15 mouse cellular contexts compared by ENCODE assay signal in genomic region chrX:101732644-101733043, GRCm38 (mm10). TPM values are rescaled to one million over a fixed set of nuclear protein-coding genes. Genes with fewer than 3 reads are reported as not detected.
"Had no signal": no experiment of that assay in that cellular context is flagged by ENCODE, and none has a peak within 500 bp of the region (broad histone marks: within the 10 kb centered on the region; RNA-seq: fewer than 3 reads in every experiment).

No protein-coding gene starts in this region.

- H3K4me3 ChIP-seq: hindbrain, embryonic 15.5 days; limb, embryonic 10.5 days; liver, embryonic 15.5 days; midbrain, embryonic 15.5 days; neural tube, embryonic 12.5 days had no signal

- H3K36me3 ChIP-seq: hindbrain, embryonic 15.5 days; limb, embryonic 10.5 days; liver, embryonic 15.5 days; midbrain, embryonic 15.5 days; neural tube, embryonic 12.5 days had no signal

- H3K27ac ChIP-seq: hindbrain, embryonic 15.5 days; limb, embryonic 10.5 days; liver, embryonic 15.5 days; midbrain, embryonic 15.5 days; neural tube, embryonic 12.5 days had no signal

- DNase-seq: layer of hippocampus, adult 9-11 months; layer of hippocampus, postnatal 36 days; lung, adult 2 months; lung, postnatal 36 days; right cerebral cortex, postnatal 4 days; thymus, adult 18-20 months; thymus, postnatal 14 days had no signal

- H3K4me2 ChIP-seq: hindbrain, embryonic 15.5 days; liver, embryonic 11.5 days; liver, embryonic 15.5 days; midbrain, embryonic 11.5 days; midbrain, embryonic 15.5 days; neural tube, embryonic 12.5 days had no signal

- H3K4me1 ChIP-seq: hindbrain, embryonic 15.5 days; limb, embryonic 10.5 days; liver, embryonic 15.5 days; midbrain, embryonic 15.5 days; neural tube, embryonic 12.5 days had no signal

- H3K27me3 ChIP-seq: hindbrain, embryonic 15.5 days; midbrain, embryonic 15.5 days; neural tube, embryonic 12.5 days had no signal

- H3K9ac ChIP-seq: hindbrain, embryonic 15.5 days; liver, embryonic 15.5 days; midbrain, embryonic 15.5 days; neural tube, embryonic 12.5 days had no signal

- H3K9me3 ChIP-seq: hindbrain, embryonic 15.5 days; limb, embryonic 10.5 days; liver, embryonic 15.5 days; midbrain, embryonic 15.5 days; neural tube, embryonic 12.5 days had no signal

- ATAC-seq: lung, postnatal 0 days; midbrain, embryonic 15.5 days had no signal

RNA-seq across cellular contexts. Expression of gene Cxcr3, which starts 1.4 kb away (rescaled TPM):
- total RNA-seq: layer of hippocampus, postnatal 36 days had no signal
- polyA plus RNA-seq: hindbrain, embryonic 15.5 days had no signal
